Mouse (Mus musculus) CH12.LX (cell line): ENCODE results near the gene 1110017D15Rik.
A peak's percentile ranks its signal among the peaks of the same experiment; 100 is the strongest.

ENCODE experiments used
- CTCF ChIP-seq, 2 experiments: IDR thresholded peaks in 1 of 2; conservative IDR thresholded peaks in 1 of 2; 2 replicates each; pipeline ENCODE4 v1.5.1; 2011 to 2012; ENCODE audit warnings: low read depth in 2 of 2, low read length in 2 of 2, improper control_type of control experiment in 1 of 2, inconsistent platforms in 1 of 2, mild to moderate bottlenecking in 1 of 2, moderate library complexity in 1 of 2
- MAX ChIP-seq: IDR thresholded peaks from 2 replicates; pipeline ENCODE4 v1.6.1; 2011; ENCODE audit warnings: low read length, improper control_type of control experiment
- MEF2A ChIP-seq: IDR thresholded peaks from 2 replicates; pipeline ENCODE4 v1.6.1; 2014; ENCODE audit warnings: low read depth, mild to moderate bottlenecking, inconsistent platforms, low read length, improper control_type of control experiment, borderline replicate concordance
- POLR2A ChIP-seq: IDR thresholded peaks from 2 replicates; pipeline ENCODE4 v1.6.1; 2011; ENCODE audit warnings: low read depth, mild to moderate bottlenecking, improper control_type of control experiment, low read length
- USF1 ChIP-seq: IDR thresholded peaks from 2 replicates; pipeline ENCODE4 v1.6.1; 2014; ENCODE audit warnings: low read depth, mild to moderate bottlenecking, inconsistent platforms, low read length, improper control_type of control experiment
- ZKSCAN1 ChIP-seq: IDR thresholded peaks from 2 replicates; pipeline ENCODE4 v1.6.1; 2012; ENCODE audit warnings: low read depth, inconsistent platforms, low read length, improper control_type of control experiment, borderline replicate concordance
- ZNF384 ChIP-seq: IDR thresholded peaks from 2 replicates; pipeline ENCODE4 v1.6.1; 2012; ENCODE audit warnings: low read depth, low read length, improper control_type of control experiment, inconsistent platforms

- no peak for TF ChIP-seq USF1
- TF ChIP-seq ZNF384 = no peak
- no peak for TF ChIP-seq POLR2A
- TF ChIP-seq MAX = no peak
- peak in 1 of 2 experiments; percentile 42; a peak in 2 of 4 replicates for TF ChIP-seq CTCF (conservative IDR thresholded peaks at IDR 0.05 in 1 of 2, IDR thresholded peaks at IDR 0.05 in 1 of 2; ENCODE audit: low read depth in 2 of 2, low read length in 2 of 2)
- no peak for TF ChIP-seq ZKSCAN1
- TF ChIP-seq MEF2A = no peak
These were observed 12.8 kb downstream of the 1110017D15Rik start for GRCm38 (mm10) chr4:41504325-41504724.
